Mouse (Mus musculus) hindbrain, embryonic 14.5 days (tissue): ENCODE results near the gene Ptprs. TPM values are rescaled to one million over a fixed set of nuclear protein-coding genes. Genes with fewer than 3 reads are reported as not detected.
A peak's percentile ranks its signal among the peaks of the same experiment; 100 is the strongest.

Experiments used
- ATAC-seq: fragments of 200-750 bp; cut with Nextera tagmentation; 2 replicates; pipeline ENCODE4 v1.8.0; 2017; ENCODE audit warnings: moderate number of reproducible peaks, mild to moderate bottlenecking, moderate TSS enrichment, moderate library complexity; ENCODE audit not compliant: low FRiP score
- DNase-seq: peaks from one replicate; pipeline ENCODE4 v3.0.0-alpha.2; 2015; ENCODE audit warnings: low spot score
- H3K27ac ChIP-seq: fragments of 300-500 bp; sonication (generic); 2 replicates; pipeline ENCODE4 v1.5.1; 2014; ENCODE audit warnings: mild to moderate bottlenecking, moderate library complexity
- H3K27me3 ChIP-seq: fragments of 300-500 bp; sonication (generic); 2 replicates; pipeline ENCODE4 v1.6.1; 2014; ENCODE audit warnings: mild to moderate bottlenecking, low read length, mixed read lengths; ENCODE audit not compliant: control insufficient read depth, insufficient read depth
- H3K36me3 ChIP-seq: fragments of 300-500 bp; sonication (generic); replicated peaks from 2 replicates; pipeline ENCODE4 v1.6.1; 2014; ENCODE audit not compliant: control insufficient read depth, insufficient read depth
- H3K4me1 ChIP-seq: fragments of 300-500 bp; sonication (generic); replicated peaks from 2 replicates; pipeline ENCODE4 v1.6.1; 2014; ENCODE audit warnings: antibody characterized with exemption, low read length, mixed read lengths; ENCODE audit not compliant: control insufficient read depth, insufficient read depth
- H3K4me2 ChIP-seq: fragments of 300-500 bp; sonication (generic); replicated peaks from 2 replicates; pipeline ENCODE4 v1.6.1; 2014; ENCODE audit warnings: mild to moderate bottlenecking, moderate library complexity
- H3K4me3 ChIP-seq: fragments of 300-500 bp; sonication (generic); replicated peaks from 2 replicates; pipeline ENCODE4 v1.5.1; 2014; ENCODE audit warnings: mild to moderate bottlenecking, low read length
- H3K9ac ChIP-seq: fragments of 300-500 bp; sonication (generic); 2 replicates; pipeline ENCODE4 v1.6.1; 2014
- H3K9me3 ChIP-seq: fragments of 300-500 bp; sonication (generic); 2 replicates; pipeline ENCODE4 v1.6.1; 2016; ENCODE audit warnings: low read length; ENCODE audit not compliant: control insufficient read depth
- WGBS: fragments of 180-500 bp; shearing (Covaris S2); extraction: QIAGEN DNeasy Blood & Tissue Kit; methylation state at CpG from one replicate; pipeline ENCODE4 v1.1.7; 2014; 5-methylcytosine and 5-hydroxymethylcytosine counted together
- polyA plus RNA-seq: library from polyadenylated mRNA; unstranded; fragments of >200 nt; fragmentation: Nextera tagmentation; extraction: Ambion mirVana; gene quantifications from 2 replicates; pipeline ENCODE4 v1.2.1, GENCODE M21; 2014

Gene Ptprs
- polyA plus RNA-seq, 1 experiment from 2014 or later, result 276 TPM

DNA sequence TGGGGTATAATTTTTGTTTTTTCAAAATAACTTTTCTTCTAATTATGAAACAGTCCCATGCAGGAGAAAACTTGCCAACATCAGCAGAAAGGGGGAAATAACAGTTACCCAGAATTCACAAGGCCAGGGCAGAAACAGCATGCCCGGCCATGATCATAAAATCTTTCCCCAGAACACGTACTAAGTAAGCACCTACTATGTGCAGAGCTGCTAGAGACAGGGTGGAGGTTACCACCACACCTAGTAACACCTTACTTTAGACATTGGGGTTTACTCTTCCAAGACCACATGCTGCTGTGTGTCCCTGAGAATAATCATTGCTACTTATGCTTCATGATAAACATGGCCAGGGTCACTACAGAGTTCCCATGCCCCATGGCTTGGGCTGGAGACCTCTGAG is 11.9 kb downstream of the Ptprs start:
- no peak for DNase-seq
- Histone ChIP-seq H3K27ac (no peak overlapping the region), H3K9me3 (no peaks in the 10 kb centered on the region), H3K4me1 (peaks cover 66% of the 10 kb centered on the region), H3K4me3 (no peak overlapping the region), H3K27me3 (no peaks in the 10 kb centered on the region), H3K9ac (no peak overlapping the region), H3K4me2 (no peak overlapping the region), H3K36me3 (no peaks in the 10 kb centered on the region)
- ATAC-seq, result no peak
- WGBS, result 94% methylated on average over 2 of the region's 2 CpGs

GRCm38 (mm10) chr17:56463500-56463899 is 12.8 kb downstream of the Ptprs start:
- Histone ChIP-seq H3K4me3 (no peak overlapping the region; the same call in 1 of the 2 replicates), H3K4me2 (peak overlapping the region; percentile 58; the same call in 1 of the 2 replicates), H3K9me3 (no peaks in the 10 kb centered on the region), H3K27ac (no peak overlapping the region), H3K9ac (peak overlapping the region; percentile 45; the same call in 1 of the 2 replicates), H3K4me1 (peaks cover 57% of the 10 kb centered on the region), H3K36me3 (no peaks in the 10 kb centered on the region), H3K27me3 (no peaks in the 10 kb centered on the region)
- WGBS, result 50% methylated on average over 1 of the region's 1 CpGs
- ATAC-seq, result no peak
- DNase-seq, result no peak

GRCm38 (mm10) chr17:56462835-56463455 is 13.3 kb downstream of the Ptprs start:
- peaks cover 52% of the 10 kb centered on the region for H3K4me1 ChIP-seq
- H3K4me3 ChIP-seq, result peak overlapping the region; percentile 33
- ATAC-seq, result no peak
- no peaks in the 10 kb centered on the region for H3K9me3 ChIP-seq
- no peak for DNase-seq
- no peaks in the 10 kb centered on the region for H3K27me3 ChIP-seq
- H3K27ac ChIP-seq, result peak overlapping the region; percentile 79
- H3K36me3 ChIP-seq, result peaks cover 3% of the 10 kb centered on the region; the same call in 1 of the 2 replicates
- peak overlapping the region; percentile 58 for H3K4me2 ChIP-seq
- WGBS, result 2% methylated on average over 17 of the region's 17 CpGs
- peak overlapping the region; percentile 45 for H3K9ac ChIP-seq

GRCm38 (mm10) chr17:56461771-56462743 is 14.2 kb downstream of the Ptprs start:
- WGBS, result under 1% methylated on average over 77 of the region's 77 CpGs
- Histone ChIP-seq H3K27ac (peak overlapping the region; percentile 79), H3K4me3 (peak overlapping the region; percentile 33), H3K9ac (peak overlapping the region; percentile 49), H3K36me3 (peaks cover 12% of the 10 kb centered on the region), H3K9me3 (no peaks in the 10 kb centered on the region), H3K4me2 (peak overlapping the region; percentile 58), H3K4me1 (peaks cover 43% of the 10 kb centered on the region), H3K27me3 (no peaks in the 10 kb centered on the region)
- ATAC-seq (peak; percentile 92), DNase-seq (peak; percentile 92)

GRCm38 (mm10) chr17:56460876-56461275 is 15.4 kb downstream of the Ptprs start:
- Histone ChIP-seq H3K36me3 (peaks cover 24% of the 10 kb centered on the region), H3K4me3 (peak overlapping the region; percentile 33), H3K9me3 (no peaks in the 10 kb centered on the region), H3K27me3 (no peaks in the 10 kb centered on the region), H3K9ac (peak overlapping the region; percentile 49), H3K4me1 (peaks cover 38% of the 10 kb centered on the region), H3K4me2 (peak overlapping the region; percentile 58), H3K27ac (no peak overlapping the region)
- WGBS, result 27% methylated on average over 6 of the region's 6 CpGs
- DNase-seq (no peak), ATAC-seq (no peak)

- no peak overlapping the region for H3K4me3 ChIP-seq
- no peak overlapping the region for H3K27ac ChIP-seq
- H3K27me3 ChIP-seq, result no peaks in the 10 kb centered on the region
- H3K9me3 ChIP-seq, result no peaks in the 10 kb centered on the region
- H3K36me3 ChIP-seq, result peaks cover 58% of the 10 kb centered on the region
- WGBS, result 93% methylated on average over 1 of the region's 1 CpGs
- no peak overlapping the region for H3K9ac ChIP-seq
- H3K4me1 ChIP-seq, result peaks cover 16% of the 10 kb centered on the region; the same call in 1 of the 2 replicates
- no peak for DNase-seq
- ATAC-seq, result no peak
- H3K4me2 ChIP-seq, result no peak overlapping the region
Measured at GRCm38 (mm10) chr17:56457442-56457841, 18.8 kb downstream of the Ptprs start.

GRCm38 (mm10) chr17:56456353-56456752 is 19.9 kb downstream of the Ptprs start:
- no peak for DNase-seq
- H3K9me3 ChIP-seq, result no peaks in the 10 kb centered on the region
- H3K27ac ChIP-seq, result no peak overlapping the region
- H3K27me3 ChIP-seq, result no peaks in the 10 kb centered on the region
- no peak overlapping the region for H3K9ac ChIP-seq
- no peak for ATAC-seq
- no peak overlapping the region for H3K4me2 ChIP-seq
- peaks cover 69% of the 10 kb centered on the region for H3K36me3 ChIP-seq
- WGBS, result 84% methylated on average over 5 of the region's 5 CpGs
- no peak overlapping the region for H3K4me3 ChIP-seq
- H3K4me1 ChIP-seq, result peaks cover 12% of the 10 kb centered on the region; the same call in 1 of the 2 replicates

DNA sequence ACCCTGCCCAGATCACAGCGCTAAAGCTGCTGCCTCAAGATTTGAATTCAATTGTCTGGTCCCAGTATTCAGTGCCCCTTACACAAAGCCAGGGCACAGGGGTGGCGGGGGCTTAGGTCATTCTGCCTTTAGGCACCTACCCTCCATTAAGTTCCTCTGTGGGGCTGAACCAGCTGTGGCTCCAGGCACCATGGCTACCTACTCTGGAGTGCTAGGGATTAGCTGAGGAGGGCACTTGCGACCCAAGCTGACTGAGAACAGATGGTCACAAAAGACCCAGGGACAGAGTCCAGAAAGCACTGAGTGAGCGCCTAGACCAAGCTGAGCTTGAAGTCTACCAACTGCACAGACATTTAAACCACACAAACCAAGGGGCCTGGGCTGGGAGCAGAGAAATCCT is 22.6 kb downstream of the Ptprs start:
- Histone ChIP-seq H3K9me3 (no peaks in the 10 kb centered on the region), H3K4me2 (no peak overlapping the region), H3K27ac (no peak overlapping the region), H3K9ac (no peak overlapping the region), H3K4me3 (no peak overlapping the region), H3K27me3 (no peaks in the 10 kb centered on the region), H3K4me1 (no peaks in the 10 kb centered on the region), H3K36me3 (peaks cover 96% of the 10 kb centered on the region)
- DNase-seq, result no peak
- WGBS, result 49% methylated on average over 4 of the region's 4 CpGs
- ATAC-seq, result no peak

DNA sequence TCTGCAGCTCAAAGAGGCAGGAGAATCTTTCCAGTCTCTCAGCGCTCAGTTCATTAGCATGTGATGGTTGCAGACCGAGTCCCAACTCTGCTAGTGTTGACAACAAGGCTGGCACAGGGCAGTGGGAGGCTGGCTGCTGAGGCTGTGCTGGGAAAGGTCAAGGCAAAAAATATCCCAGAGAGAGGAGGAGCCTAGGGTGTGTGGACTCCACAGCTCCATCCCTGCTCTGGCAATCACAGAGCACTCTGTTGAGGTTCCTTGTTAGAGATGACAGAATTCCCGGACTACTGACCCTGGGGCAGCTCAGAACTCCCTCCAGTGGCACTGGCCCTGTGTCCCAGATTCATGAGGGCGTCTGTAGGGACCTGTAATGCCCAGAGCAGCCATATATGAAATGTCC is 23.0 kb downstream of the Ptprs start:
- no peak overlapping the region for H3K27ac ChIP-seq
- H3K4me2 ChIP-seq, result no peak overlapping the region
- no peaks in the 10 kb centered on the region for H3K4me1 ChIP-seq
- H3K27me3 ChIP-seq, result no peaks in the 10 kb centered on the region
- H3K4me3 ChIP-seq, result no peak overlapping the region
- peaks cover 100% of the 10 kb centered on the region for H3K36me3 ChIP-seq
- no peak for DNase-seq
- H3K9ac ChIP-seq, result no peak overlapping the region
- no peaks in the 10 kb centered on the region for H3K9me3 ChIP-seq
- WGBS, result 61% methylated on average over 4 of the region's 4 CpGs
- ATAC-seq, result no peak
